Mouse (Mus musculus) midbrain, embryonic 13.5 days (tissue): ENCODE results near the gene Cad. TPM values are rescaled to one million over a fixed set of nuclear protein-coding genes. Genes with fewer than 3 reads are reported as not detected.
A peak's percentile ranks its signal among the peaks of the same experiment; 100 is the strongest.

Experiments used
- ATAC-seq: fragments of 200-750 bp; cut with Nextera tagmentation; 2 replicates; pipeline ENCODE4 v1.8.0; 2017; ENCODE audit warnings: mild to moderate bottlenecking, moderate TSS enrichment, moderate library complexity
- H3K27ac ChIP-seq: fragments of 300-500 bp; sonication (generic); 2 replicates; pipeline ENCODE4 v1.5.1; 2015; ENCODE audit warnings: inconsistent platforms, mild to moderate bottlenecking, moderate library complexity
- H3K27me3 ChIP-seq: fragments of 300-500 bp; sonication (generic); 2 replicates; pipeline ENCODE4 v1.6.1; 2015; ENCODE audit warnings: mild to moderate bottlenecking, inconsistent platforms
- H3K36me3 ChIP-seq: fragments of 300-500 bp; sonication (generic); 2 replicates; pipeline ENCODE4 v1.6.1; 2015; ENCODE audit warnings: mild to moderate bottlenecking, inconsistent platforms
- H3K4me1 ChIP-seq: fragments of 300-500 bp; sonication (generic); replicated peaks from 2 replicates; pipeline ENCODE4 v1.6.1; 2015; ENCODE audit warnings: inconsistent platforms
- H3K4me2 ChIP-seq: fragments of 300-500 bp; sonication (generic); replicated peaks from 2 replicates; pipeline ENCODE4 v1.6.1; 2015; ENCODE audit warnings: moderate library complexity, mild to moderate bottlenecking, inconsistent platforms
- H3K4me3 ChIP-seq: fragments of 300-500 bp; sonication (generic); replicated peaks from 2 replicates; pipeline ENCODE4 v1.5.1; 2015; ENCODE audit warnings: mild to moderate bottlenecking, inconsistent platforms
- H3K9ac ChIP-seq: fragments of 300-500 bp; sonication (generic); replicated peaks from 2 replicates; pipeline ENCODE4 v1.6.1; 2015; ENCODE audit warnings: mild to moderate bottlenecking, inconsistent platforms
- H3K9me3 ChIP-seq: fragments of 300-500 bp; sonication (generic); 2 replicates; pipeline ENCODE4 v1.6.1; 2016; ENCODE audit warnings: mild to moderate bottlenecking, inconsistent platforms
- WGBS: fragments of 180-500 bp; shearing (Covaris S2); methylation state at CpG from one replicate; pipeline ENCODE4 v1.1.7; 2015; 5-methylcytosine and 5-hydroxymethylcytosine counted together
- polyA plus RNA-seq: library from polyadenylated mRNA; unstranded; fragments of >200 nt; fragmentation: Nextera tagmentation; extraction: Ambion mirVana; gene quantifications from 2 replicates; pipeline ENCODE4 v1.2.1, GENCODE M21; 2015

The Cad gene
- polyA plus RNA-seq, 1 experiment from 2014 or later = 19.1 TPM

GRCm38 (mm10) chr5:31076346-31076745 is 21.8 kb downstream of the Cad start:
- ATAC-seq = no peak
- 90% methylated on average over 13 of the region's 13 CpGs for WGBS
- Histone ChIP-seq H3K27me3 (no peaks in the 10 kb centered on the region), H3K4me3 (no peak overlapping the region), H3K9ac (no peak overlapping the region), H3K4me1 (no peaks in the 10 kb centered on the region), H3K27ac (no peak overlapping the region), H3K9me3 (no peaks in the 10 kb centered on the region), H3K4me2 (no peak overlapping the region), H3K36me3 (peaks cover 79% of the 10 kb centered on the region)

- 87% methylated on average over 13 of the region's 13 CpGs for WGBS
- H3K27me3 ChIP-seq = no peaks in the 10 kb centered on the region
- H3K36me3 ChIP-seq = peaks cover 41% of the 10 kb centered on the region
- no peak overlapping the region for H3K4me3 ChIP-seq
- H3K27ac ChIP-seq = no peak overlapping the region
- no peaks in the 10 kb centered on the region for H3K9me3 ChIP-seq
- no peak for ATAC-seq
- peaks cover 21% of the 10 kb centered on the region for H3K4me1 ChIP-seq
- H3K4me2 ChIP-seq = no peak overlapping the region
- no peak overlapping the region for H3K9ac ChIP-seq
These were observed 25.6 kb downstream of the Cad start for GRCm38 (mm10) chr5:31080059-31080794.

- Histone ChIP-seq H3K27me3 (no peaks in the 10 kb centered on the region), H3K4me2 (no peak overlapping the region), H3K36me3 (peaks cover 35% of the 10 kb centered on the region), H3K9me3 (no peaks in the 10 kb centered on the region), H3K4me3 (no peak overlapping the region), H3K9ac (no peak overlapping the region), H3K27ac (no peak overlapping the region), H3K4me1 (peaks cover 22% of the 10 kb centered on the region)
- WGBS = 66% methylated on average over 3 of the region's 3 CpGs
- ATAC-seq = no peak
These were observed 26.2 kb downstream of the Cad start for GRCm38 (mm10) chr5:31080795-31081164.

- Histone ChIP-seq H3K4me3 (no peak overlapping the region), H3K27ac (no peak overlapping the region), H3K9ac (no peak overlapping the region), H3K27me3 (no peaks in the 10 kb centered on the region), H3K9me3 (no peaks in the 10 kb centered on the region), H3K36me3 (peaks cover 29% of the 10 kb centered on the region), H3K4me2 (no peak overlapping the region), H3K4me1 (peaks cover 28% of the 10 kb centered on the region)
- no peak for ATAC-seq
- 63% methylated on average over 3 of the region's 3 CpGs for WGBS
These were observed 26.8 kb downstream of the Cad start for GRCm38 (mm10) chr5:31081386-31081785.

GRCm38 (mm10) chr5:31082355-31082754 is 27.8 kb downstream of the Cad start:
- 16% methylated on average over 5 of the region's 5 CpGs for WGBS

GRCm38 (mm10) chr5:31082935-31083625 is 28.5 kb downstream of the Cad start:
- ATAC-seq = peak; percentile 54
- peak overlapping the region; percentile 82 for H3K27ac ChIP-seq

More at GRCm38 (mm10) chr5:31082355-31082754, 27.8 kb downstream of the Cad start:
- peak; percentile 28; the same call in 1 of the 2 replicates for ATAC-seq
- H3K27ac ChIP-seq = peak overlapping the region; percentile 82
- H3K4me1 ChIP-seq = peaks cover 33% of the 10 kb centered on the region
- H3K9ac ChIP-seq = no peak overlapping the region
- no peaks in the 10 kb centered on the region for H3K9me3 ChIP-seq
- no peaks in the 10 kb centered on the region for H3K27me3 ChIP-seq
- H3K4me2 ChIP-seq = 0 out of 2 replicates have a peak overlapping the region, but pooled peaks have one; percentile 6
- peaks cover 19% of the 10 kb centered on the region for H3K36me3 ChIP-seq
- no peak overlapping the region for H3K4me3 ChIP-seq

GRCm38 (mm10) chr5:31083949-31084348 is 29.4 kb downstream of the Cad start:
- ATAC-seq = peak; percentile 71
- Histone ChIP-seq H3K4me1 (peaks cover 33% of the 10 kb centered on the region), H3K36me3 (peaks cover 3% of the 10 kb centered on the region; the same call in 1 of the 2 replicates), H3K4me2 (0 out of 2 replicates have a peak overlapping the region, but pooled peaks have one; percentile 15), H3K27ac (peak overlapping the region; percentile 82), H3K27me3 (peaks cover 13% of the 10 kb centered on the region; the same call in 1 of the 2 replicates), H3K4me3 (no peak overlapping the region), H3K9ac (0 out of 2 replicates have a peak overlapping the region, but pooled peaks have one; percentile 25), H3K9me3 (no peaks in the 10 kb centered on the region)
- 2% methylated on average over 8 of the region's 8 CpGs for WGBS

More at GRCm38 (mm10) chr5:31082935-31083625, 28.5 kb downstream of the Cad start:
- peaks cover 33% of the 10 kb centered on the region for H3K4me1 ChIP-seq
- H3K9ac ChIP-seq = no peak overlapping the region
- 38% methylated on average over 12 of the region's 12 CpGs for WGBS
- H3K9me3 ChIP-seq = no peaks in the 10 kb centered on the region
- H3K27me3 ChIP-seq = peaks cover 4% of the 10 kb centered on the region; the same call in 1 of the 2 replicates
- no peak overlapping the region for H3K4me3 ChIP-seq
- H3K36me3 ChIP-seq = peaks cover 12% of the 10 kb centered on the region
- 0 out of 2 replicates have a peak overlapping the region, but pooled peaks have one; percentile 6 for H3K4me2 ChIP-seq

- Histone ChIP-seq H3K27me3 (peaks cover 39% of the 10 kb centered on the region), H3K9ac (peak overlapping the region; percentile 47; the same call in 1 of the 2 replicates), H3K27ac (peak overlapping the region; percentile 45), H3K4me1 (peaks cover 33% of the 10 kb centered on the region), H3K36me3 (no peaks in the 10 kb centered on the region), H3K4me2 (no peak overlapping the region), H3K9me3 (no peaks in the 10 kb centered on the region), H3K4me3 (no peak overlapping the region)
- 27% methylated on average over 7 of the region's 7 CpGs for WGBS
- ATAC-seq = no peak
These were observed 32.0 kb downstream of the Cad start for GRCm38 (mm10) chr5:31086606-31087005.

GRCm38 (mm10) chr5:31087131-31087530 is 32.6 kb downstream of the Cad start:
- no peak overlapping the region; the same call in 1 of the 2 replicates for H3K9ac ChIP-seq
- H3K4me1 ChIP-seq = peaks cover 33% of the 10 kb centered on the region
- no peak overlapping the region for H3K4me2 ChIP-seq
- H3K27ac ChIP-seq = peak overlapping the region; percentile 45; the same call in 1 of the 2 replicates
- H3K4me3 ChIP-seq = no peak overlapping the region
- no peaks in the 10 kb centered on the region for H3K36me3 ChIP-seq
- H3K27me3 ChIP-seq = peaks cover 45% of the 10 kb centered on the region
- no peaks in the 10 kb centered on the region for H3K9me3 ChIP-seq
- WGBS = 75% methylated on average over 2 of the region's 2 CpGs
- no peak for ATAC-seq

- WGBS = 4% methylated on average over 33 of the region's 53 CpGs
- ATAC-seq = peak; percentile 3; the same call in 1 of the 2 replicates
- Histone ChIP-seq H3K27ac (peak overlapping the region; percentile 4; the same call in 1 of the 2 replicates), H3K4me3 (peak overlapping the region; percentile 55), H3K4me2 (peak overlapping the region; percentile 64), H3K9me3 (no peaks in the 10 kb centered on the region), H3K36me3 (no peaks in the 10 kb centered on the region), H3K9ac (peak overlapping the region; percentile 79), H3K27me3 (peaks cover 97% of the 10 kb centered on the region), H3K4me1 (peaks cover 42% of the 10 kb centered on the region)
These were observed 37.8 kb downstream of the Cad start for GRCm38 (mm10) chr5:31092231-31092975.

GRCm38 (mm10) chr5:31093151-31094041 is 38.8 kb downstream of the Cad start:
- Histone ChIP-seq H3K9me3 (no peaks in the 10 kb centered on the region), H3K9ac (peak overlapping the region; percentile 79), H3K4me1 (peaks cover 42% of the 10 kb centered on the region), H3K4me3 (peak overlapping the region; percentile 55), H3K4me2 (peak overlapping the region; percentile 64), H3K27ac (0 out of 2 replicates have a peak overlapping the region, but pooled peaks have one; percentile 4), H3K27me3 (peaks cover 99% of the 10 kb centered on the region), H3K36me3 (no peaks in the 10 kb centered on the region)
- peak; percentile 59 for ATAC-seq
- WGBS = under 1% methylated on average over 51 of the region's 54 CpGs
